Mouse (Mus musculus) c-Kit-negative CD71-positive TER-119-positive erythroid progenitor cells, embryonic 14.5 days (primary cell): ENCODE data around the gene Smg5.
"Not testable (repeated sequence)": the region's sequence is repeated elsewhere in the genome, so short reads cannot be mapped to it uniquely, and the experiment has no call there.

Source experiments
- DNase-seq: peaks from one replicate; pipeline ENCODE4 v3.0.0-alpha.2; 2013; ENCODE audit warnings: low read depth, low spot score

Gene Smg5

DNA sequence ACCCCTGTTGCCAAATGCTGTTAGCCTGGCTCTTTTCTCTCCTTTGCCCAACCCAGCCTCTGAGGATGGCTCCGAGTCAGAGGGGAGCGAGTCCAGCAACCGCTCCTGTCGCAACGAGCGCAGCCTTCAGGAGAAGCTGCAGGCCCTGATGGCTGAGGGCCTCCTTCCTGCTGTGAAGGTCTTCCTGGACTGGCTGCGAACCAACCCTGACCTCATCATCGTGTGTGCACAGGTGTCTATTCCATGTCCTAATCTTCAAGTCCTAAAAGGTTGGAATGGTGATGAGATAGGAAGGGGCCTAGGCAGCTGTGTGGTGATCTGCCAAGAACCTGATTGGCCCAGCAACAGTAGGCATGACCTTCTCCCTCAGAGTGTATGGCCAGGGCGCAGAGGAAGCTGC is 16.8 kb downstream of the Smg5 start:
- no peak for DNase-seq

DNA sequence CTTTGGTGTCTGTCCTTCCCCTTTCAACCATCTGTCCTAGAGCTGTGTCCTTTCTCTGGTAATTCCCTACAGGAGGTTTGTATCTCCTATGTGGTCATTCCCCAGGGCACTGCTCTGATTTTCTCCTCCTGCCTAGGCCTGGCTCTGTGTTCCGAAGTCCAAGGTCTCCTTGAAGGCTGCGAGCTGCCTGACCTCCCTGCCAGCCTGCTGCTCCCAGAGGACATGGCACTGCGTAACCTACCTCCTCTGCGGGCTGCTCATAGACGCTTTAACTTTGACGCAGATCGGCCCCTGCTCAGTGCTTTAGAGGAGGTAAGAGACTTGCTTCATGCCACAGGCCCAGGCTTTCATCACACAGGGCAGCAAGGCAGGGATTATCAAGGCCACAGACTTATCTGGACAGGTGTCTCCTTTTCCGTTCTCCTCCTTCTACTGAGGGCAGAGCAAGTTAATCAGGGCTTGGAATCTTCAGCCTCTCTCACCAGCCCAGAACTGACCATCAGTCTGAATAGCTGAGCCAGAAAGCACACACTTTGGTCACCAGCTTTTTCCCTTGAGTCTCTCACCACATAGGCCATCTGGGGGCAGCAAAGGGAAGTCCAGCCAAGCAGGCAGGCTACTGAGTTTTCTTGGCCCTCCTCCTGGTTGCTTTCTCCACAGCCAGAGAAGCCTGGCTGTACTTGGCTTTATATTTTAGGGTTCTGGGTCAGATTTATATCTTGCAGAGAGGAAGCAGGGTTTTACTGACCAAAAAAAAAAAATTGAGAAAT is 18.5 kb downstream of the Smg5 start:
- no peak for DNase-seq

DNA sequence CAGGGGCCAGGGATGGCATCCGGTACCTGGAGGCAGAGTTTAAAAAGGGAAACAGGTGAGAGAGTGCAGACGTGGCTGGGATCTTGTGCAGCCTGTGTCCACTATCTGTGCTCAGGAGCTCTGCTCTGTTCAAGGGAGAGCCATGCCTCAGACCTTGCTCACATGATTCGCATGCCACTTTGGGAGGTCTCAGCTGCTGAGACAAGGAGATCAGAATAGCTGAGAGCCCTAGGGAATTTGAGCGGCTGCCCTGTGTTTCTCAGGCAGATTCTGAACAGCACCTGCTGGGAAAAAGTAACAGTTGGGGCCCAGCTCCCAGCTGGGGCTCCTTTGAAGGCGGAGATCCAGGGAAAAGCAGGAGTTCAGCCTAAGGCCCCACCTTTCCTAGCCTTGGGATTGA is 23.5 kb downstream of the Smg5 start:
- no peak for DNase-seq

DNA sequence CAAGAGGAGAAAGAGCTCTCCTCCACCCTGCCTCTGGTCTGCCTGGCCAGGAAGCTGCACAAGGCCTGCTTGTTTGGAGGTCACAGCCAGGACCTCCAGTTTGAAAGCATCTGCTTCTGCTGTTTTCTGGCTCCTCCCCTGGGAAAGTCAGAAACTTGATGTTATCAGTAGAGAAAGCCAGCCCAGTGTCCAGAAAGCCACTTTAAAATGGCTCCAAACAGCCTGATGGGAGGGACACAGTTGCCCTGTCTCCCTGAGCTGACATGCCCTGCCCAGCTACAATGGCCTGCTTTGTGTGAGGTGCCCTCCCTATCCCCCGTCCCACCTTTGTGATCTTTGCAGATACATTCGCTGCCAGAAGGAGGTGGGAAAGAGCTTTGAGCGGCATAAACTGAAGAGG is 23.9 kb downstream of the Smg5 start:
- no peak for DNase-seq

DNA sequence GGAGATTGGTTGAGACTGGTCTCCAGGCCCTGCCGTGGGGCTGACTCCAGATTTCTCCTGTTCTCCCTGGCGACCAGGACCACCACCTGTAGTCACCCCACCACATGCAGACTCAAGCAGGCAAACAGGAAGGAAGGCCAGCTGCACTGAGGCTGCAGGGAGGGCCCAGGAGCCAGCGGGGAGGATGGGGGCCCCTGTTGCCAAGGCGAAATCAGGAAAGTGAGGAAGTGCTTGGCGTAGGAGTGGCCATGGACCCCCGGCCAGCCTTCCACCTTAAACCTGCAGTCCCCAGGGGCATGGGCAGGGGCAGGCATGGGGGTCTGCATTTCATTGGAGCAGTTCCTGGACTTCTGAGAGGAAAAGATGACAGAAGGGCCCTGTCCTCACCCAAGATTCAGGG is 25.0 kb downstream of the Smg5 start:
- DNase-seq = no peak

DNA sequence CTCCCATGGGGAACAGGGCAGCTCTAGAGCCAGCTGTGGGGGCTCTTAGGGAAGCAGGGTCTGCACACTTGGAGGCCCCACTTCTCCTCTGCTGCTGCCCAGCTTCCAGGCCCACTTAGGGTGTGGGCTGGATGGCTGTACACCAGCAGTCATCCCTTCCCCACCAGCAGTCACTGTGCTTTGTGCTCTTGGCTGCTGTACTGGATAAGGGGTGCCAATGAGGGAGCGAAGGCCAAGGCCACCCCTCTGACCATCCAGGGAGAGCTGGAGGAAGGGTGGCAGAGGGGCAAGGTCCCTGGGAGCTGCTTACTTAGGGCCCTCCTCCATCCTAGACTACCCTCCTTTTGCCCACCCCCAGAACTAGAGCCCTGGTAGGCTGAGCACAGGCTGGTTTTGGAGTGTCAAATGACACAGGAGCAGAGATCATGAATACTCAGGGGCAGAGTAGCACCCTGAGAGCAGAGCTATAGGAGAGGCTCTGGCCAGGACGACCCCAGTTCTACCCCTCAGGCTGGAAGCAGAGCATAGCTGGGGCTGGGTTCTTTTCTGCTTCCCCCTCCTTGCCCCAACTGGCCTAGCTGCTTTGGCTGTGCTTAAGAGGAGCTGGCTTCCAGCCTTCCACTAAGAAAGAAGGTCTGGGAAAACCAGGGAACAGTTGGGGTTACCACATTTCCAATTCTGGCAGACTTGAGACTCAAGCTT is 25.7 kb downstream of the Smg5 start:
- no peak for DNase-seq

DNA sequence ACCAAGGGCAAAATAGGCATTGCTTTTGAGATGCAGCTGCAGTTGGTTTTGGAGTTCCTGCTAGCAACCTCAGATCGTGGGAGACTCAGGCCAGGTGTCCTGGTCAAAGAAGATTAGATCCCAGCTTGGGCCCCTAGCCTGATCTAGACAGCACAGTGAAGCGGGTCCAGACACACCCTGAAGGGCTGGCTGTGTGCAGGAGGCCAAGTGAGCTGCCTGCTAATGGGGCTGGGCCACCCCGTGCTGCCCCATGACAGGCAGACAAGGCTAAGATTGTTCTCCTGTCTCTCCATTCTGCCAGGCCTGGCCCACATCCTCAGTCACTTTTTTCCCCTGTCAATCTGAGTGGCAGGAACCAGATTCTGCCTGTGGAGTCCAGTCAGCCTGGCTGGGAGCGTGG is 27.6 kb downstream of the Smg5 start:
- peak; percentile 52 for DNase-seq

DNA sequence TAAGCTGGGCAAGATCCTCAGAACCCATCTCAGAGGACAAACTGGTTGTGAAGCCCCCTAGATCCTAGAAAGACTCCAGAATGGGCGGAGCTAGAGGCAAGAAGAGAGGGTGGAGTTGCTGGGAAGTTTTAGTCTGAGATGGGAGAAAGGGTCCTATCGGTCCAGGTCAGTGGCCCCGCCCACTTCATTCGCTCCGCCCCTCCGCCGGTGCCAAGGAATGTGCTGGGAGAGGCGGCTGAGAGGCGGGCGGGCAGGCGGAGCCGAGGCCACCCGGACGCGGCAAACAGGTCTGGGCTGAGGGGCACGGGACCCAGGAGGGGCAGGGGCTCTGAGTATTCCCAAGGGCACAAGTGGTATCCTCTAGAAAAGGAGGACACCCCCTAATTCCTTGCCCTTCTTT is 28.3 kb downstream of the Smg5 start, which contains the start of gene Paqr6:
Gene Paqr6, plus strand, starts transcription at position 248 of the 400 bp plus-strand sequence.
- DNase-seq = peak; percentile 80

DNA sequence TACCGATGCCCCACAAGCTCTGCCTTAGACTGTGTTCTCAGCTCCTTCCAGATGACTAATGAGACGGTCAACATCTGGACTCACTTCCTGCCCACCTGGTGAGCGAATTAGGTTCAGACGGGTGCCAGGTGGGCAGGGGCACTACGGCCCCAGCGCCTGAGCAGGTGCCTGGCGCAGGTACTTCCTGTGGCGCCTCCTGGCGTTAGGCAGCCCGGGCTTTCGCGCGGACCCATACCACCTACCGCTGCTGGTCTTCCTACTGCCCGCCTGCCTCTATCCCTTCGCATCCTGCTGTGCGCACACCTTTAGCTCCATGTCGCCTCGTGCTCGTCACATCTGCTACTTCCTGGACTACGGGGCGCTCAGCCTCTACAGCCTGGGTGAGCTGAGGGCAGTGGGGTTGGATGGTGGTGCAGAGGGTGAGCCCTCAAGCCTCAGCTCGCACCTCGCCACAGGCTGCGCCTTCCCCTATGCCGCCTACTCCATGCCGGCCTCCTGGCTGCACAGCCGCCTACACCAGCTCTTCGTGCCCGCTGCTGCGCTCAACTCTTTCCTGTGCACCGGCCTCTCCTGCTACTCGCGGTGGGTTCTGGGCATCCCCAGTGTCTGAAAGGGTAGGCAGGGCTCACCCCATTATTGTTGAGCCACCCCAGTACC is 29.8 kb downstream of the Smg5 start:
- DNase-seq = no peak

DNA sequence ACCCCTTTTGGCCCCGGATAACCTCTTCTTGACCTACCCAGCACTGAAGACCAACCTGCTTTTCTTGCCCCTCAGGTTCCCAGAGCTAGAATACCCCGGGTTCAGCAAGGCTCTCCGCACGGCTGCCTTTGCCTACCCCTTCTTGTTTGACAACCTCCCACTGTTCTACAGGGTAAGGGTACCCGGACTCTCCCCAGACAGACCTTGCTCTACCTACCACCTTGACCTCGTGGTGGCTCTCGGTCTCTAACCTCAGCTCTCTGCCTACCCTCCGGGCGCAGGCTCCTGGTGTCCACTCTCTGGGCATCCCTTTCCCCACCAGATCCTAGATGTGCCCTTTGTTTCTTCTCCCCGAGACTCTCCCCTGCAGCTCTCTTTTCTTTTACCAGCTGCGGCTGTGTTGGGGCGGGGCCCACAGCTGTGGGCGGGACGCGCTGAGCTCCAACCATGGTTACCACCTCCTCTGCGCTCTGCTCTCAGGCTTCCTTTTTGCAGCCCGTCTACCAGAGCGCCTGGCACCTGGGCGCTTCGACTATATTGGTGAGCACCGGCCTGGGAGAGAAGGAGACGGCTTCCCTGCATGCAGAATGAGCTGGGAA is 30.9 kb downstream of the Smg5 start:
- DNase-seq = not testable (repeated sequence)

DNA sequence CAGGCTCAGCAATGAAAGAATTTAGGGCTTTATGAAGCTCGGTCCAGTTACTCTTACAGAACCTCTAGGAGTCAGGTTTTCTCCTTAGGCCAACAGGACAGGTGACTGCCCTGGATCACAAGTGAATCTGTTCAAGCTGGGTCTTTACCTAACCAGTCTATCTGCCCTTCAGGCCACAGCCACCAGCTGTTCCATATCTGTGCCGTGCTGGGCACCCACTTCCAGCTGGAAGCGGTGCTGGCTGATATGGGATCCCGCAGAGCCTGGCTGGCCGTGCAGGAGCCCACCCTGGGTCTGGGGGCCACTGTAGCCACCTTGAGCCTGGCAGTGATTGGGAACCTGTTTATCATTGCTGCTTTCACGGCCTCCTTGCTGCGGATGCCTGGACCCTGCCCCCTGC is 31.5 kb downstream of the Smg5 start:
- DNase-seq = not testable (repeated sequence)

DNA sequence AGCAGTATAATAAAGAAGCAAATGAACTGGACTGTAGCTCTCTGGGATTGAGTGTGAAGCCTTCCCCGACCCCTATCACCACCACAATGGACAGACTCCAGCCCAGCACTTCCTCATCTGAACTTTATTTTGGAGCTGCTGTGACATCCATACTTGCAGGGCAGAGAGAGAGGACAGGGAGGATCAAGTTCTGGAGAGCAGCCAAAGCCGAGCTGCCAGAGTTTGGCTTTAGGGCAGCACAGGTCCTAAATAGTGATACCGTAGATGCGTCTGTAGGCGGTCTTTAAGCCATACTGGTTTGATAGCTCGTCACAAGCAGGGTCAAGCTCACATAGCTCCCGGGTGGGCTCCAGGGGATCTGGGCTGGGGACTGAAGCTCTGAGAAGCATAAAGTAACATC is 32.5 kb downstream of the Smg5 start:
- not testable (repeated sequence) for DNase-seq

DNA sequence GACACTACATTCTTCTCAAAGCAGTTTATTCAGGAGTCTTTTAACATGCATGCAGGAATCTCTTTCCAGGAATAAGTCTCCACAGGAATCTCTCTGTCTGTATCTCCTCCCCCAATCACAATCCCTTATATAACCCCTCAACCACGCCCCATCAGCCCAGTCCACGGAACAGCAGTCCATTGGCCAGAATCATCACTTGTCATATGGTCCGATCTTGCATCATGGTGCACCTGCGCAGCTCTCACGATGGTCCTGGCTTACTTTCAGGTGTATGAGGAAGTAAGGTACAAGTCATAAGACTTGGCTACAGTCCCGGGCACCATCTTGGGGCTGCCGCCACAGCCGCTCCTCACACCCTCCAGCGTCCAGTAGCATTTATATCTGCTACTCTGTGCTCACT is 36.6 kb downstream of the Smg5 start, which contains the start of gene Bglap3:
Gene Bglap3, minus strand, starts transcription at position 101 of the 400 bp plus-strand sequence.
- not testable (repeated sequence) for DNase-seq

DNA sequence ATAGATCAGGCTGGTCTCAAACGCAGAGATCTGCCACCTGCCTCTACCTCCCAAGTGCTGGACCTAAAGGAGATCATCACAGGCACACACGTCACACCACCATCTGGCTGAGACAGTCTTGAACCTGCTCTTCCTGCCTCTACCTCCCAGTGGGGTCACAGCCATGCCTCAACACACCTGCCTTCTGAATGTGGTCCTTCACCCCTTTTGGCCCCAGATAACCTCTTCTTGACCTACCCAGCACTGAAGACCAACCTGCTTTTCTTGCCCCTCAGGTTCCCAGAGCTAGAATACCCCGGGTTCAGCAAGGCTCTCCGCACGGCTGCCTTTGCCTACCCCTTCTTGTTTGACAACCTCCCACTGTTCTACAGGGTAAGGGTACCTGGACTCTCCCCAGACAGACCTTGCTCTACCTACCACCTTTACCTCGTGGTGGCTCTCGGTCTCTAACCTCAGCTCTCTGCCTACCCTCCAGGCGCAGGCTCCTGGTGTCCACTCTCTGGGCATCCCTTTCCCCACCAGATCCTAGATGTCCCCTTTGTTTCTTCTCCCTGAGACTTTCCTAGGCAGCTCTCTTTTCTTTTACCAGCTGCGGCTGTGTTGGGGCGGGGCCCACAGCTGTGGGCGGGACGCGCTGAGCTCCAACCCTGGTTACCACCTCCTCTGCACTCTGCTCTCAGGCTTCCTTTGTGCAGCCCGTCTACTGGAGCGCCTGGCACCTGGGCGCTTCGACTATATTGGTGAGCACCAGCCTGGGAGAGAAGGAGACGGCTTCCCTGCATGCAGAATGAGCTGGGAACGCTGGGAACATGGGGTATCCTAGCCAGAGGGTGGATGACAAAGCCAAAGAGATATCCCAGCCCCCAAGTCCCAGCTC is 39.9 kb downstream of the Smg5 start:
- DNase-seq = not testable (repeated sequence)

DNA sequence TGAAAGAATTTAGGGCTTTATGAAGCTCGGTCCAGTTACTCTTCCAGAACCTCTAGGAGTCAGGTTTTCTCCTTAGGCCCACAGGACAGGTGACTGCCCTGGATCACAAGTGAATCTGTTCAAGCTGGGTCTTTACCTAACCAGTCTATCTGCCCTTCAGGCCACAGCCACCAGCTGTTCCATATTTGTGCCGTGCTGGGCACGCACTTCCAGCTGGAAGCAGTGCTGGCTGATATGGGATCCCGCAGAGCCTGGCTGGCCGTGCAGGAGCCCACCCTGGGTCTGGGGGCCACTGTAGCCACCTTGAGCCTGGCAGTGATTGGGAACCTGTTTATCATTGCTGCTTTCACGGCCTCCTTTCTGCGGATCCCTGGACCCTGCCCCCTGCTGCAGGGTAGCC is 40.6 kb downstream of the Smg5 start:
- DNase-seq = not testable (repeated sequence)

DNA sequence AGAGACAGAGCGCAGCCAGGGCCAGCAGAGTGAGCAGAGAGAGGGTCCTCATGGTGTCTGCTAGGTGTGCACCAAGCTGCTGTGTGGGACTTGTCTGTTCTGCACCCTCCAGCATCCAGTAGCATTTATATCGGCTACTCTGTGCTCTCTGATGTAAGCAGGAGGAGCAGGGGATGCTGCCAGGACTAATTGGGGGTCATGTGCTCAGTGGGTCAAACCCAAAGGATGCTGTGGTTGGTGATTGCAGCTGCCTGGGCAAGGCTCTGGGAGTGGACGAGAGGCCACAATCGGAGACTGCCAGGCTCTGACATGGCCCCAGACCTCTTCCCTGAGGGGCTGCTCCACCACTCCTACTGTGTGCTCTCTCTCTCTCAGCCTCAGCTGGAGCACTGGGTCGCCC is 42.5 kb downstream of the Smg5 start, which contains the start of gene Bglap2:
Gene Bglap2, minus strand, starts transcription at position 101 of the 400 bp plus-strand sequence.
- DNase-seq = not testable (repeated sequence)

DNA sequence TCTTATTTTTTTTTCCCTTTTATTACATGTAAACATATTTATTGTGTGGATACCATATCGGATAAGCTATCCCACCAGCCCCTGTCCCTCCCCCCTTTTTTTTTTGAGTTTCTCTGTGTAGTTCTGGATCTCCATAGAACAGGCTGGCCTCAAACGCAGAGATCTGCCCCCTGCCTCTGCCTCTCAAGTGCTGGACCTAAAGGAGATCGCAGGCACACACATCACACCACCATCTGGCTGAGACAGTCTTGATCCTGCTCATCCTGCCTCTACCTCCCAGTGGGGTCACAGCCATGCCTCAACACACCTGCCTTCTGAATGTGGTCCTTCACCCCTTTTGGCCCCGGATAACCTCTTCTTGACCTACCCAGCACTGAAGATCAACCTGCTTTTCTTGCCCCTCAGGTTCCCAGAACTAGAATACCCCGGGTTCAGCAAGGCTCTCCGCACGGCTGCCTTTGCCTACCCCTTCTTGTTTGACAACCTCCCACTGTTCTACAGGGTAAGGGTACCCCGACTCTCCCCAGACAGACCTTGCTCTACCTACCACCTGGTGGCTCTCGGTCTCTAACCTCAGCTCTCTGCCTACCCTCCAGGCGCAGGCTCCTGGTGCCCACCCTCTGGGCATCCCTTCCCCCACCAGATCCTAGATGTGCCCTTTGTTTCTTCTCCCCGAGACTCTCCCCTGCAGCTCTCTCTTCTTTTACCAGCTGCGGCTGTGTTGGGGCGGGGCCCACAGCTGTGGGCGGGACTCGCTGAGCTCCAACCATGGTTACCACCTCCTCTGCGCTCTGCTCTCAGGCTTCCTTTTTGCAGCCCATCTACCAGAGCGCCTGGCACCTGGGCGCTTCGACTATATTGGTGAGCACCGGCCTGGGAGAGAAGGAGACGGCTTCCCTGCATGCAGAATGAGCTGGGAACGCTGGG is 45.6 kb downstream of the Smg5 start:
- DNase-seq = not testable (repeated sequence)

DNA sequence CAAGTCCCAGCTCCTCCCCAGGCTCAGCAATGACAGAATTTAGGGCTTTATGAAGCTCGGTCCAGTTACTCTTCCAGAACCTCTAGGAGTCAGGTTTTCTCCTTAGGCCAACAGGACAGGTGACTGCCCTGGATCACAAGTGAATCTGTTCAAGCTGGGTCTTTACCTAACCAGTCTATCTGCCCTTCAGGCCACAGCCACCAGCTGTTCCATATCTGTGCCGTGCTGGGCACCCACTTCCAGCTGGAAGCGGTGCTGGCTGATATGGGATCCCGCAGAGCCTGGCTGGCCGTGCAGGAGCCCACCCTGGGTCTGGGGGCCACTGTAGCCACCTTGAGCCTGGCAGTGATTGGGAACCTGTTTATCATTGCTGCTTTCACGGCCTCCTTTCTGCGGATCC is 46.3 kb downstream of the Smg5 start:
- not testable (repeated sequence) for DNase-seq

DNA sequence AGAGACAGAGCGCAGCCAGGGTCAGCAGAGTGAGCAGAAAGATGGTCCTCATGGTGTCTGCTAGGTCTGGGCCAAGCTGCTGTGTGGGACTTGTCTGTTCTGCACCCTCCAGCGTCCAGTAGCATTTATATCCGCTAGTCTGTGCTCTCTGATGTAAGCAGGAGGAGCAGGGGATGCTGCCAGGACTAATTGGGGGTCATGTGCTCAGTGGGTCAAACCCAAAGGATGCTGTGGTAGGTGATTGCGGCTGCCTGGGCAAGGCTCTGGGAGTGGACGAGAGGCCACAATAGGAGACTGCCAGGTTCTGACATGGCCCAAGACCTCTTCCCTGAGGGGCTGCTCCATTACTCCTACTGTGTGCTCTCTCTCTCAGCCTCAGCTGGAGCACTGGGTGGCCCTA is 48.3 kb downstream of the Smg5 start, which contains the start of gene Bglap:
Gene Bglap, minus strand, starts transcription at position 101 of the 400 bp plus-strand sequence.
- no peak for DNase-seq
